Mouse (Mus musculus) midbrain, postnatal 0 days (tissue): ENCODE results near the gene Map3k9. TPM values are rescaled to one million over a fixed set of nuclear protein-coding genes. Genes with fewer than 3 reads are reported as not detected.

ENCODE experiments used
- ATAC-seq: fragments of 200-750 bp; cut with Nextera tagmentation; 2 replicates; pipeline ENCODE4 v1.8.0; 2017; ENCODE audit warnings: moderate number of reproducible peaks, mild to moderate bottlenecking, moderate TSS enrichment, moderate library complexity; ENCODE audit not compliant: low FRiP score
- DNase-seq: peaks from one replicate; pipeline ENCODE4 v3.0.0-alpha.2; 2015; ENCODE audit warnings: low spot score
- H3K27ac ChIP-seq: fragments of 300-500 bp; sonication (generic); 2 replicates; pipeline ENCODE4 v1.5.1; 2014; ENCODE audit warnings: low read depth, mild to moderate bottlenecking, low read length, mixed read lengths
- H3K27me3 ChIP-seq: fragments of 300-500 bp; sonication (generic); 2 replicates; pipeline ENCODE4 v1.6.1; 2014; ENCODE audit warnings: low read length, control low read depth, mixed read lengths; ENCODE audit not compliant: insufficient read depth
- H3K36me3 ChIP-seq: fragments of 300-500 bp; sonication (generic); 2 replicates; pipeline ENCODE4 v1.6.1; 2014; ENCODE audit warnings: low read length, control low read depth, mixed read lengths; ENCODE audit not compliant: insufficient read depth
- H3K4me1 ChIP-seq: fragments of 300-500 bp; sonication (generic); 2 replicates; pipeline ENCODE4 v1.6.1; 2014; ENCODE audit warnings: mild to moderate bottlenecking, control low read depth, antibody characterized with exemption, low read length, mixed read lengths; ENCODE audit not compliant: insufficient read depth
- H3K4me2 ChIP-seq: fragments of 300-500 bp; sonication (generic); 2 replicates; pipeline ENCODE4 v1.6.1; 2014; ENCODE audit warnings: low read depth, mild to moderate bottlenecking, low read length, mixed read lengths; ENCODE audit not compliant: poor library complexity, severe bottlenecking
- H3K4me3 ChIP-seq: fragments of 300-500 bp; sonication (generic); 2 replicates; pipeline ENCODE4 v1.5.1; 2014; ENCODE audit warnings: low read depth, mild to moderate bottlenecking, low read length, moderate library complexity
- H3K9ac ChIP-seq: fragments of 300-500 bp; sonication (generic); replicated peaks from 2 replicates; pipeline ENCODE4 v1.6.1; 2014; ENCODE audit warnings: mild to moderate bottlenecking, low read length, moderate library complexity, mixed read lengths; ENCODE audit not compliant: poor library complexity, severe bottlenecking
- H3K9me3 ChIP-seq: fragments of 300-500 bp; sonication (generic); 2 replicates; pipeline ENCODE4 v1.6.1; 2016; ENCODE audit warnings: low read length, control low read depth
- CTCF ChIP-seq: IDR thresholded peaks from 2 replicates; pipeline ENCODE4 v1.5.1; 2016; ENCODE audit warnings: antibody characterized with exemption, mild to moderate bottlenecking
- WGBS: fragments of 180-500 bp; shearing (Covaris S2); extraction: QIAGEN DNeasy Blood & Tissue Kit; methylation state at CpG from one replicate; pipeline ENCODE4 v1.1.7; 2014; 5-methylcytosine and 5-hydroxymethylcytosine counted together
- polyA plus RNA-seq: library from polyadenylated mRNA; unstranded; fragments of >200 nt; fragmentation: Nextera tagmentation; extraction: Ambion mirVana; gene quantifications from 2 replicates; pipeline ENCODE4 v1.2.1, GENCODE M21; 2015
- total RNA-seq: library from RNA; depleted of rRNA; stranded (reverse); fragments of >200 nt; gene quantifications from 2 replicates; pipeline ENCODE4 v1.2.3, GENCODE M21; 2014

Gene Map3k9
- total and polyA plus RNA-seq, 2 experiments from 2014 or later, result 9.3 to 67.1 TPM

DNA sequence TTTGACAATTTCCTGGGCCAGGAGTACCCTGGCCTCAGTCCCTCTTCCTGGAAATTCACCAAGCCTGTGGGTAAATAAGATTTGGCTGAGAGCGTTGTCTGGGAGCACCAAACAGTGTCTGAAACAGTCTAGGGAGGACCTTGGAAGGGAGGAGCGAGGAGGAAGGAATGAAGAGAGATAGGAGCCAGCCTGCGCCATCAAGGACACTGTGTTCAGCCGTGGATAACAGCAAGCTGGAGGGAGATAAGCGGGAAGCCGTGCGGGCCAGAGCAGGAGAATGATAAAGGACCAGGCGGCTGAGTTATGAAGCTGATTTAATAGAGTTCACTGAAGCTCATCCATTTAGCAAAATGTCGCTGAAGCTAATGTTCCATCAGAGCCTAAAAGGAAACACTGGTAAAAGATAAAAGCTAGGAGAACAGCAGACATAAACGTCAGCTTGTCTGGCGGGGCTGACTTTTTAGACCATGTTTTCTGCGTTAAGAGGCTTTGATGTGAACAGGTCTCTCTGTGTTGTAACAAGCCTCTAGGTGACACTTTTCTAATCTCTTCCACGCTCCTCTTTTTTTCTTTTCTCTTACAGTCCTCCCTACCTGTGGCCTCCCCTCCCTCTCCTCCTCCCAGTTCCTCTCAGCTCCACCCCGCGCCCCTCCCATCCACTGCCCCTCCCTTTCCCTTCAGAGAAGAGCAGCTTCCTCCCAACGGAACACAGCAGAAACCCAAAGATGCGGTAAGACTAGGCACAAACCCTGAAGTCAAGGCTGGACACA, 26.0 kb upstream of the Map3k9 start:
- no peaks in the 10 kb centered on the region; the same call in 1 of the 2 replicates for H3K4me1 ChIP-seq
- no peak for TF ChIP-seq CTCF
- DNase-seq (peak; percentile 15), ATAC-seq (no peak)
- peak overlapping the region; percentile 39 for H3K4me2 ChIP-seq
- H3K9me3 ChIP-seq, result no peaks in the 10 kb centered on the region
- H3K27ac ChIP-seq, result no peak overlapping the region
- H3K9ac ChIP-seq, result no peak overlapping the region
- H3K27me3 ChIP-seq, result no peaks in the 10 kb centered on the region
- no peaks in the 10 kb centered on the region for H3K36me3 ChIP-seq
- peak overlapping the region; percentile 5; the same call in 1 of the 2 replicates for H3K4me3 ChIP-seq
- 18% methylated on average over 17 of the region's 17 CpGs for WGBS

- WGBS, result 78% methylated on average over 5 of the region's 5 CpGs
- Histone ChIP-seq H3K4me1 (no peaks in the 10 kb centered on the region; the same call in 1 of the 2 replicates), H3K27me3 (no peaks in the 10 kb centered on the region), H3K9ac (no peak overlapping the region), H3K9me3 (no peaks in the 10 kb centered on the region), H3K27ac (no peak overlapping the region), H3K4me2 (no peak overlapping the region), H3K4me3 (no peak overlapping the region), H3K36me3 (no peaks in the 10 kb centered on the region)
- ATAC-seq (no peak), DNase-seq (no peak)
- TF ChIP-seq CTCF, result no peak
Measured at GRCm38 (mm10) chr12:81806114-81806513, 25.1 kb upstream of the Map3k9 start.

DNA sequence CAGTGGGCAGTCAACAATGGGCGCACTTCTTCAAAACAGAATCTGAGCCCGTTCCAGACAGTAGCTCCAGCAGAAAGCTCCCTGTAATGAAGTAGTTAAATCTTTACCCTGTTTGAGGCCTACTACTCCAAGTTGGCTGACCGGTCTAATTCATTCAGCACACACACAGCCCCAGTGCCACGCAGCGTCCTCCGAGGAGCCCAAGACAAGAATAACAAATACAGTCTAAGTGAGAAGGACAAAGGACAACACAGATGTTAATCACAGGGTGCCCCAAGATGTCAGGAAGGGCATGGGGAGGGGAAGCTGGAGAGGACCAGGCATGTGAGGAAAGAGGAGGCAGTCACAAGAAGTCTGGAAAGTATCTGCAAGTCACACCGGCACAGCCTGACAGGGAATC, 22.8 kb upstream of the Map3k9 start:
- H3K27me3 ChIP-seq, result no peaks in the 10 kb centered on the region
- H3K4me1 ChIP-seq, result no peaks in the 10 kb centered on the region; the same call in 1 of the 2 replicates
- H3K4me2 ChIP-seq, result no peak overlapping the region
- H3K9ac ChIP-seq, result no peak overlapping the region
- H3K4me3 ChIP-seq, result no peak overlapping the region
- 54% methylated on average over 7 of the region's 7 CpGs for WGBS
- DNase-seq (no peak), ATAC-seq (no peak)
- H3K36me3 ChIP-seq, result no peaks in the 10 kb centered on the region
- TF ChIP-seq CTCF, result no peak
- no peak overlapping the region for H3K27ac ChIP-seq
- H3K9me3 ChIP-seq, result no peaks in the 10 kb centered on the region

DNA sequence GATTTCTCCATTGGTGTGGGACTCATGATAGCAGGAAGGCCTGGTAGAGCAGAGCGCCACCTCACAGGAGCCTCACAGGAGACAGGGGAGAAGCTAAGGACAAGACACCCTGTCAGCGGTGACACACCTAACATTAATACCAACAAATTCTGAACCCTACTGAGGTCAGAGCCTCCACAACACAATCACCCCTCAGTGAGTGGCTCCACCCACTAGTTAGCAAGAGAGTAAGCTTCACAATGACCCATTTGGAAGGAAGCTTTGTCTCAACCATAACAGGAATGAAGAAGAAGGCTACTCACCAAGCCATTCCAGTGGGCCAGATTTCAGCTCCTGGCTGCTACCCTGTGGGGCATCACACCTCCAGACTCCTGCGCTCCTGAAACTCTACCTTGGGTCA, 22.0 kb upstream of the Map3k9 start:
- TF ChIP-seq CTCF, result no peak
- no peak overlapping the region for H3K4me3 ChIP-seq

DNA sequence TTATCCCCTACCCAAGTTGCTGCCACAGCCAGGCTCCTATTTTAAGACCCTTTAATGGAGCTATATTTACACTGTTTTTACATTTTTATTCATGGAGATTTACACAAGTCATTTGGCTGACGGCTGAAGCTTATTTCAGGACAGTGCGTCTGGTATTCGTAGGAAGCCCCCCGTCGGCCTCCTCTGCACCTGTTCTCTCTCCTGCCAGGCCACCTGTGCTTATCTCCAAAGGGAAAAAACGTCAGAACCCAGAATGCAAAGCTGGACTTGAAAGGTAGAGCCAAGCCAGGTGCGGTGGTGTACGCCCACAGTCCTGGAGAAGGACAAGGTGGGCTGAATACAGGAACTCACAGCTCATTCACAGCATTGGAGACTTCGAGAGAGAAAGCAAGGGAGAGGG, 20.2 kb upstream of the Map3k9 start:
- H3K4me1 ChIP-seq, result no peaks in the 10 kb centered on the region
- H3K27ac ChIP-seq, result no peak overlapping the region
- H3K4me3 ChIP-seq, result no peak overlapping the region
- H3K27me3 ChIP-seq, result no peaks in the 10 kb centered on the region
- WGBS, result 85% methylated on average over 9 of the region's 9 CpGs
- no peaks in the 10 kb centered on the region for H3K9me3 ChIP-seq
- ATAC-seq (no peak), DNase-seq (no peak)
- H3K36me3 ChIP-seq, result no peaks in the 10 kb centered on the region
- no peak overlapping the region for H3K9ac ChIP-seq
- no peak overlapping the region for H3K4me2 ChIP-seq
- no peak for TF ChIP-seq CTCF

More for the DNA sequence above, 22.0 kb upstream of the Map3k9 start:
- Histone ChIP-seq H3K36me3 (no peaks in the 10 kb centered on the region), H3K27me3 (no peaks in the 10 kb centered on the region), H3K4me1 (no peaks in the 10 kb centered on the region; the same call in 1 of the 2 replicates), H3K9ac (no peak overlapping the region), H3K9me3 (no peaks in the 10 kb centered on the region), H3K4me2 (no peak overlapping the region), H3K27ac (no peak overlapping the region)
- 95% methylated on average over 3 of the region's 3 CpGs for WGBS
- ATAC-seq (no peak), DNase-seq (no peak)

DNA sequence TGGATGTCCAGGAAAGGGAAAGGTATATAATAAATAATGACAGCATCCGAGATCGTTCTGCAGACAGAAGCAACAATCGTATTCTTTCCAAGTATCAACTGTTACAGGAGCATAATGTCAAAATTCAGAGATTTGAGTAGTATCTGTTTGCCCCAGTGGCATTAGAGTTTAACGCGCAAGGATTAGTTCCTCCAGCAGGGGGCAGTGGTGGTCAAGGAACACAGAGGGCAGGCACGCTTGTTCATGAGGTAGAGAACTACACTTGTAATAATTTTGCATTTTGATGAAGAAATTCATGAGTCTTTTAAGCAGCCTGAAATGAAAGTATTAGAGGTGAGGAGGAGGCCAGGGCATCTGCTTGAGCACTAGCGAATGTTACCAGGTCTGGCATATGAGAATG, 15.6 kb upstream of the Map3k9 start:
- WGBS, result 8% methylated on average over 7 of the region's 7 CpGs
- H3K4me2 ChIP-seq, result no peak overlapping the region

More for the DNA sequence above, 15.6 kb upstream of the Map3k9 start:
- Histone ChIP-seq H3K27ac (no peak overlapping the region), H3K4me1 (no peaks in the 10 kb centered on the region), H3K36me3 (no peaks in the 10 kb centered on the region), H3K9me3 (no peaks in the 10 kb centered on the region), H3K9ac (no peak overlapping the region), H3K4me3 (no peak overlapping the region), H3K27me3 (no peaks in the 10 kb centered on the region)
- DNase-seq (peak; percentile 73), ATAC-seq (no peak)
- TF ChIP-seq CTCF, result peak; percentile 96
